Mouse (Mus musculus): Measurements from ENCODE around the gene Cdh3.

DNA sequence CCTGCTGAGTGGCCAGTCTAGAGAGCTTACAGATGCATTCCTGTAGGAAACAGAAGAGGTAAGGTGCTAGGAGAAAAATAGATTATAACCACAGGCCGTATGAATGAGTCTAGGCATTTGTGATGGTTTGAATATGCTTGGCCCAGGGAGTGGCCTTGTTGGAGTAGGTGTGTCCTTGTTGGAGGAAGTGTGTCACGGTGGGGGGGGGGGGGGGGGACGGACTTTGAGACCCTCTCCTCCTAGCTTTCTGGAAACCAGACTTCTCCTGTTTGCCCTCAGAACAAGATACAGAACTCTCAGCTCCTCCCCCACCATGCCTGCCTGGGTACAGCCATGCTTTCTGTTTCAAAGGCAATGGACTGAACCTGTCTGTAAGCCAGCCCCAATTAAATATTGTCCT, 81.8 kb downstream of the Cdh3 start:
- TF ChIP-seq POLR2A (IDR thresholded peaks at IDR 0.05; ENCODE audit: low read depth, low read length): no peak
- TF ChIP-seq CTCF (IDR thresholded peaks at IDR 0.05; ENCODE audit: extremely low read depth, insufficient read length, insufficient replicate concordance, low read depth, low read length): no peak

Data from small intestine, adult 2 months (tissue).